Mouse (Mus musculus) heart, adult 18-20 months (tissue): Measurements from ENCODE around the gene Rbpjl. TPM values are rescaled to one million over a fixed set of nuclear protein-coding genes. Genes with fewer than 3 reads are reported as not detected.

Experiments used
- DNase-seq, 2 experiments: peaks; one replicate each; pipeline ENCODE4 v3.0.0; 2021 to 2022; ENCODE audit warnings: mixed read lengths in 1 of 2
- long read RNA-seq, 2 experiments: library from polyadenylated mRNA; stranded (forward); transcript quantifications; one replicate each; pipeline ENCODE4 v2.0.0; 2021
- total RNA-seq, 2 experiments: library from RNA; stranded (reverse); gene quantifications; 2 replicates each; pipeline ENCODE4 v1.2.3; 2021

The Rbpjl gene
- not detected for total RNA-seq
- long read RNA-seq, experiment 1: 0 reads
- long read RNA-seq, experiment 2: 0 reads

DNA sequence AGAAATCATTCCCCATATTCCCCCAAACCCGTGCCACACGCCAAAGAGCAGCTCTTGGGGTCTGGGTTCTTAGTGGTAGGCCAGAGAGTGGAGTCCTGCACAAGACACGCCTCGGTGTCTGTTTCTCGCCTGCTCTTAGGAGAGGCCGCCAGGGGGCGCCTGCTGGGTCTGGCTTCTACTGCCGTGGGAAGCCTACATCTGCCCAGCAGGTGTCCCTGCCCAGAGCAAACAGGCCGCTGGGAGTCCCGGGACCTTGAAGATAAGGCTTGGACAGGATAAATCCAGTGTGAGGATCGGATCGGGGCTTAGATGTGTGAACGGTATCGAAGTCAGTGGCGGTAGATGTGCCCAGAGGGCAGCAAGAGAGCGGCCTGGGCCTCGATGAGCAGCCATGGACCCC is at the start of gene Rbpjl:
Gene Rbpjl (plus strand): TSS at position 236 of the 400 bp plus-strand sequence.
- DNase-seq: peak; percentile 62 to 78

DNA sequence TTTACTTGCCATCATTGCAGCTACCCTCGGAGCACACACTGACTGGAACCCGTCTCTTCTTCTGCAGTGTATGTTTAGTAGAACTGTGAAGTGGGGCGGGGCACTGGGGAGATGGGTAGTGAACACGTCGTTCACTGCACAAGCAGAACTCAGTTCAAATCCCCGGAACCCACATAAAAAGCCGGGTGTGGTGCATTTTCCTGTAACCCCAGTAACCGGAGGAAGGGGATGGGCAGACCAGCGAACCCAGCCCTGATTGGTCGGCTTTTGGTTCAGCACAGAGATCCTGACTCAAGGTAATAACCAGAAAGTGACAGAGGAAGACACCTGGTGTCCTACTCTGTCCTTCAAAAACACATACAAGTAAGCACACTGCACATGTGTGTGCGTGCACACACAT is 49.6 kb upstream of the Rbpjl start:
- DNase-seq: no peak

DNA sequence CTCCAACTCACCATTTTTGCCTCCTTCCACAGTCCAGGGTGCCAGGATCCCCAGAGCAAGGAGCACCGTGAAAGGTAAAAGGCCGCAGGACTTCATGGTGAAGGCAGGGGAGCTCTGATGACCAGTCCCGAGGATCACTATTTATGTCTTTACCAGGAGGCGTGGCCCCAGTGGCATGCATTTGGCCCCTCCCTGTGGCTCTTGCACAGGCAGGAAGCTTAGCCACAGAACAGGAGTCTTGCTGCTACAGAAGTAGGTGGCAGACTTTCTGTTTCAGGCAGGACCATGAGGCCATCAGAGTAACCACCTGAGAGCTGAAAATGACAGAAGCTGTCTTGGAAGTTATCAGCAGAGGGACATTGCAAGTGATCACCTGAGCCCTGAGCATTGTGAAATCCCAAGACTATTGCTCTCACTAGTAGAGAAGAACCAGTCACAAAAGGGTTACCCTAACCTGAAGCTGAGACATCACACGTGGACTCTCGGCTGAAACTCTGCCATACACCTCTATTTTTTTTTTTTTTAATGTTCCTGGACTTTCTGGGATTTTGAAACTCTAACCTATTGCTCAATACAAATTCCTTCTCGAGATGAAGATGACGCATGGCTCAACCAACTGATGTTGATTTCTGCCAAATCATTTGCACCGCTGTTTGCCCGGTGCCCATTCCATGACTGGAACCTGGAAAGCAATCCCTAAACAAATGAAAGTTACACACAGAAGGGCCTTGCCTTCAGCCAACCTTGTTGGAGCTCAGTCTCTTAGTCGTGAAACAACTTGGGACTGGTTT is 46.6 kb upstream of the Rbpjl start:
- no peak for DNase-seq

- no peak for DNase-seq
Measured at GRCm38 (mm10) chr2:164358373-164358772, 44.6 kb upstream of the Rbpjl start.

DNA sequence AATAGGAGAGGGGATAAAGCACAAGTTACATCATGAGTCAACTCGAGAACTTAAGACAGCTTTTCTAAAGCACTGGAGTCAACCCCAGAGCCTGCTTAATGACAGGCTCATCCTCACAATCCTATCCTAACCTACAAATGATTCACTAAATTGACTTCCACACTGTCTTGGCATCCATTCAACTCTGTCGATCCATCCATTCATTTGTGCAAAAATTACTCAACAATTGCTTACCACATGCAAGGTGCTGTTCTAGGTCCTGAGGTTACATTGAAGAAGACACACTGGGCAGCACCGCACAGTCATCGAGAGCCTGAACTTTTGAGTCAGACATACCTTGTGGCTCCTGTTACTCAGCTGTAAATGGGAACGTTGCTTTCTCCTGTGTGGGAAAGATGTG is 43.9 kb upstream of the Rbpjl start:
- DNase-seq: no peak

- DNase-seq: no peak
Measured at GRCm38 (mm10) chr2:164359668-164360067, 43.3 kb upstream of the Rbpjl start.

DNA sequence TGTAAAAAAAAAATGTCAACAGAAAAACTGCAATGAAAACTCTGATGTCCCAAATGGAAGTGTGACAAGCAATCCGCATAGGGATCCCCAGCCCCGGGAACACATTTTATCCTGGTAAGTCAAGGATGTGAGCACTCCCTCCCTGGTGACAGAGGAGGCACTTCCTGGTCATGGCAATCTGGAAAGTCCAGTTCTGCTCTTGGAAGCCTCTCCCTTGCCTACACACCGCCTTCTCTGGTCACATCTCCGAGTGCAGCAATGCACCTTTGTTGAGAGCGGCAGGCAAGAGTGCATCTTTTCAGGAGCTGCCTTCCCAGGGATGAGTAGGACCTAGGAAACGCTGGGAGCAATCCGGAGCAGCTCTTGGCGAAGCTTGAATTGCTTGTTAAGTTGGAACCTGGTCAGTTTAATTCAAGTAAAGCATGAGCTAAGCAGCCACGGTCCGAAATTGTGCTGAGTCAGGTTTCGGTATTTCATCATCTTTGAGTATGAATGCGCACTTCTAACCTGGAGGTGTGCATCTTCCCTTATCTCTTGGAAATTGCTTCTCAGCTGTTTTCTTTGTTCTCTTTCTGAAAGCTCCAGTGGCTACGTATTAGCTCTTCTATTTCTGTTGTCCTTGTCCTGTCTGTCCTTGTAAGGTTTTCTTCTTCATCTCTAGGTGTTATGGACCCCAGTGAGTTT is 41.8 kb upstream of the Rbpjl start:
- no peak for DNase-seq

GRCm38 (mm10) chr2:164366947-164367346 is 36.0 kb upstream of the Rbpjl start:
- DNase-seq: no peak

DNA sequence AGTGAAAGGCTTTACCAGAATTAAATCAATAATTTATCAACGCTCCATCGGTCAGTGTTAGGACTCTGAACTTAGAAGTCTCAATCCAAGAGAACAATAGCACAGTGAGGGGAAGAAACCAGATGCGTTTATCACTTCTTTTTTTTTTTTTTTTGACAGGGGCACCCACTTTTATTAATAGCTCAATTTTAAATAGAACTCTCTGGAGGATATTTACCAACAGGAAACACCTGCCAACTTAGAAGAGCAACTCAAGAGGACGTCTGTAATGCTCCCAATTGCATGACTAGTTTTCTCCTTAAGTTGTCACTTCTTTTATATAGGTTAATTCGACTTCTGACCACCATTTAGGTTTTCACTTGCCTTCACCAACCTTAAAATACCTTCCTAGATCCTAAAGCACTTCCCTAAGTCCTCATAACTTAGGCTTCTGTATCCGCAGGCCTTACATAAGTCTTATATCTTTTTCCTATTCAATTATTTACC is 34.3 kb upstream of the Rbpjl start:
- DNase-seq: no peak

- no peak for DNase-seq
Measured at GRCm38 (mm10) chr2:164371371-164371770, 31.6 kb upstream of the Rbpjl start.

GRCm38 (mm10) chr2:164372408-164373053 is 30.4 kb upstream of the Rbpjl start:
- no peak for DNase-seq

- DNase-seq: peak in 1 of 2 experiments; percentile 26
Measured at GRCm38 (mm10) chr2:164373187-164373586, 29.8 kb upstream of the Rbpjl start.

DNA sequence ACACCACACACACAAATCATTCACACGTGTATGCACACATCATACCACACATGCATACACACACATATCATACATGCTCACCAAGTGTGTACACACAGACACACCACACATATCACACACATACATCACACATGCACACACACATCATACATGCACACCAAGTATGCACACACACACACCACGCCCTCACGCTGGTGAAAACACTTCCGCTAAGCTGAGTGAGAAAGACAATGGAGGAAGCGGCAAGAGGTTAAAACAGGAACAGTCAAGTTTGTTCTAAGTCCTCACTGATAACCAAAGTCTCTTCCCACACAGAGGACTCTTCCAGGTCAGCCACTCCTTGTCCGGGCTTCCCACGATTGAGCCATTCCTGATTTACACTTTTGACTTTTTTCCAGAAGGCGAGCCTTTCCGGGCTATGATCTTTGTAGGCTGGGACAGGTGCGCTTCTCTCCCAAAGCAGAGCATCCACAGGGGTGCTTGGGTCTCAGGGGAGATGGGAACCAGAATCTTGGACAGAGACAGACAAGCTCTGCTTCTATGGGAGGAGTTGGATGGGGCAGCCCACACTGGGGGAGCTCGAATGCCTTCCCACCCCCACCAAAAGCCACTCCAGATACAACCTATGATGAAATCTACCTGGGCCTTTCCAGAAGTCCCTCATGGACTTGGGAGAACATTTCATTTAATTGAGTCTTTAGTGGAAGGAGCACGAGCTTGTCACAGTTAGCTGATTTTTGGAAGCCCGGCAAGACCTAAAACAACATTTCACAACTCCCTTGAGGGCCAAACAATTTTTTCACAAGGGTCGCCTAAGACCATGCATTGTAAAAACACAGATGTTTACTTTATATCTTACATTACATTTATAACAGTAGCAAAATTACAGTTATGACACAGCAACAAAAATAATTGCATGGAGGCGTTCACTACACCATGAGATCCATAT is 25.2 kb upstream of the Rbpjl start:
- DNase-seq: no peak

DNA sequence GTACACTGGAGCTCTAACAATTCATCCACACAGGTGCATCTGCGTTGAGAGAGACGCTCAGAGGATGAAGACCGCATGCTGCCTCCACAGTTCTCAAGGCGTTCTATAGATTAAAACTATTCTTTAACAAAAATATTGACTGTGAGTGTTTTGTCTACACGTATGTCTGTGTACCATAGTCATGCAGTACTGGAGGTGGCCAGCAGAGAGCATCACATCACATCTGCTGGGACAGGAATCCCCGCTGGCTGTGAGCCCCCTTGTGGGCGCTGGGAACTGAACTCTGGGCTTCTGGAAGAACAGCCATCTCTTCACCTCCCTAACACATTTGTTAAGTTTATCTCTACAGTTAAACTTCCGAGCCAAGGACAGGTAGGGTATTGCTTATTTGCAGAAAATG is 21.2 kb upstream of the Rbpjl start:
- no peak for DNase-seq

DNA sequence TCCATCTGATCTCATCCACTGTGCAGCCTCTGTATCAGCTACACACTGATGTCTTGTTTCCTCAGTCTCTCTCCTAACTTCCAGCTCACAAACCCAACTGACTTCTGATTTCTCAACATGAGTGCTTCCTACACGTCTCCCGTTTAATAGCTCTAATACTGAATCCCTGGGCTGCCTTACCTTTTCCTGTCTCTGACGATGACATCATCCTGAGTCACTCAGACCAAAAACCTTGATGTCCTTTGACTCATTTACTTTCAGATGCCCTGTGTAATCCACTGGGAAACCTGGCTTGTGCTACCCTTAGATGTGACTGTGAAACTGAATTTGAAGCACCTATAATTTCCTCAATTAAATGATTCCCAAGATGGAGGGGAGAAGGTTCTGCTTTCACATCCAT is 20.0 kb upstream of the Rbpjl start:
- no peak for DNase-seq

DNA sequence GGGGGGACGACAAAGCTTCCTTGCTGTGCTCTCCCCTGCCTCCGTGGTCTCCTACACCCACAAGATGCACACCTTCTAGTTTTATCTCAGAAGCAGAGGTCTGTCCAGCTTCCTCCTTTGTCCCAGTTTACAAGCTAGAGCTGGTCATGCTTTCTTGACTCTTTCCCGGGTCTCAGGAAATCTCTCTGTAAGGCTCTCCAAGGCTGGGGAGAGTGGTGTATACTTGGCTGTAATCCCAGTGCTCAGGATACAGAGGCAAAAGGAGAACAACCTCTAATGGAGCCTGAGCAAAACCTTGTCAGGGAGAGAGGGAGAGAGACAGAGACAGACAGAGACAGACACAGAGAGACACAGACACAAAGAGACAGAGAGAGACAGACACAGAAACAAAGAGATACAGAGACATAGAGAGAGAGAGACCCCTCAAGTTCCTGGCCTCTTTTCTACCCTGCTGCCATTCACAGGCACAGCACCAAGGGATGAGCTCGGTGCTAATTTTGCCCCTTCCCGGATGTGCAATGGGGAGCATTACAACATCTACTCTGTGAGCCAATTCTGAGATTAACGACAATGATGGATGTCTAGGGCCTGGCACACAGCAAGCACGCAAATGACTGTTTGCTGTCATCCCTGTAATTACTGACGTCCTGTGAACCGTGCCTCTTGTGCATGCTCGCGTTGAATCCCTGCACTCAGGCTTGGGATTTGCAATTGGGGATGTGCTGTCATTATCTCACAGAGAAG is 19.1 kb upstream of the Rbpjl start:
- no peak for DNase-seq

GRCm38 (mm10) chr2:164385927-164386763 is 16.8 kb upstream of the Rbpjl start:
- no peak for DNase-seq

- DNase-seq: no peak
Measured at GRCm38 (mm10) chr2:164386953-164387352, 16.0 kb upstream of the Rbpjl start.

- no peak for DNase-seq
Measured at GRCm38 (mm10) chr2:164389020-164389419, 13.9 kb upstream of the Rbpjl start, which contains the start of gene Slpi. TSS of gene Slpi (minus strand) at chr2:164389095.

- DNase-seq: peak; percentile 68 to 88
Measured at GRCm38 (mm10) chr2:164389499-164389898, 13.4 kb upstream of the Rbpjl start.
